Comparison of ENCODE assay signal across 22 mouse cellular contexts in genomic region chr17:67281640-67282170, GRCm38 (mm10).
DNase-seq lines count a peak whose midpoint lies in the region; ATAC-seq and TF ChIP-seq lines count a peak whose summit lies in the region.
"Had no signal": no experiment of that assay in that cellular context is flagged by ENCODE, and none has a peak within 500 bp of the region (broad histone marks: within the 10 kb centered on the region; RNA-seq: fewer than 3 reads in every experiment).

No protein-coding gene starts in this region.

- H3K4me2 ChIP-seq in heart, postnatal 0 days (ENCODE audit: low read depth, low read length), result peak overlapping the region; percentile 15; the same call in 1 of the 2 replicates
- no peak overlapping the region; the same call in 1 of the 2 replicates for H3K4me2 ChIP-seq in midbrain, embryonic 11.5 days
- H3K4me2 ChIP-seq in midbrain, embryonic 14.5 days (ENCODE audit: low read length), result no peak overlapping the region
- H3K4me2 ChIP-seq: embryonic facial prominence, embryonic 13.5 days; forebrain, embryonic 13.5 days; hindbrain, embryonic 12.5 days had no signal

- TF ChIP-seq CTCF in heart, postnatal 0 days (IDR thresholded peaks at IDR 0.05; ENCODE audit: low read depth), result no peak

- 19% methylated on average over 13 of the region's 13 CpGs for WGBS in heart, postnatal 0 days
- WGBS in midbrain, embryonic 11.5 days, result 31% methylated on average over 13 of the region's 13 CpGs
- WGBS in midbrain, embryonic 14.5 days, result 21% methylated on average over 13 of the region's 13 CpGs
- 32% methylated on average over 13 of the region's 13 CpGs for WGBS in embryonic facial prominence, embryonic 10.5 days

- no peak overlapping the region for H3K27ac ChIP-seq in heart, postnatal 0 days (ENCODE audit: low read depth)
- H3K27ac ChIP-seq in midbrain, embryonic 11.5 days (ENCODE audit: low read depth, low read length), result no peak overlapping the region
- no peak overlapping the region for H3K27ac ChIP-seq in midbrain, embryonic 14.5 days (replicated peaks; ENCODE audit: low read depth, low read length)
- no peak overlapping the region for H3K27ac ChIP-seq in embryonic facial prominence, embryonic 10.5 days (replicated peaks)
- H3K27ac ChIP-seq: embryonic facial prominence, embryonic 13.5 days; forebrain, embryonic 13.5 days; gastrocnemius, adult 2 months; hindbrain, embryonic 12.5 days had no signal

- no peak for ATAC-seq in heart, postnatal 0 days (ENCODE audit: insufficient read depth, low read depth)
- ATAC-seq in midbrain, embryonic 11.5 days (ENCODE audit: low FRiP score), result no peak
- ATAC-seq in midbrain, embryonic 14.5 days (ENCODE audit: low FRiP score, low TSS enrichment), result no peak
- ATAC-seq: forebrain, embryonic 13.5 days; forebrain, postnatal 0 days; hindbrain, embryonic 16.5 days; inflammation-experienced regulatory T-cells, adult 6 months had no signal

- intact Hi-C loops in heart, postnatal 25 days (cut with DNase I), result no loop called here

- no peak for TF ChIP-seq EP300 in heart, postnatal 0 days (IDR thresholded peaks at IDR 0.05; ENCODE audit: low read depth)

- H3K36me3 ChIP-seq in heart, postnatal 0 days (replicated peaks; ENCODE audit: control insufficient read depth, insufficient read depth, low read length), result no peaks in the 10 kb centered on the region
- H3K36me3 ChIP-seq in midbrain, embryonic 11.5 days (ENCODE audit: control insufficient read depth, insufficient read depth, low read length), result no peaks in the 10 kb centered on the region
- H3K36me3 ChIP-seq in midbrain, embryonic 14.5 days (ENCODE audit: control insufficient read depth, insufficient read depth, low read length), result no peaks in the 10 kb centered on the region
- H3K36me3 ChIP-seq in embryonic facial prominence, embryonic 10.5 days (replicated peaks), result no peaks in the 10 kb centered on the region
- H3K36me3 ChIP-seq: embryonic facial prominence, embryonic 13.5 days; hindbrain, embryonic 12.5 days had no signal

- H3K9ac ChIP-seq in heart, postnatal 0 days (replicated peaks; ENCODE audit: low read depth, low read length), result no peak overlapping the region
- H3K9ac ChIP-seq in midbrain, embryonic 11.5 days (ENCODE audit: low read length), result no peak overlapping the region
- H3K9ac ChIP-seq in midbrain, embryonic 14.5 days (replicated peaks; ENCODE audit: low read length), result no peak overlapping the region
- H3K9ac ChIP-seq: embryonic facial prominence, embryonic 13.5 days; forebrain, embryonic 13.5 days; forebrain, postnatal 0 days; hindbrain, embryonic 12.5 days had no signal

- H3K4me1 ChIP-seq in heart, postnatal 0 days (ENCODE audit: control insufficient read depth, insufficient read depth), result 0 out of 2 replicates have a peak, but pooled peaks cover 7% of the 10 kb centered on the region
- no peaks in the 10 kb centered on the region; the same call in 1 of the 2 replicates for H3K4me1 ChIP-seq in midbrain, embryonic 11.5 days (ENCODE audit: control insufficient read depth, insufficient read depth, low read length)
- H3K4me1 ChIP-seq in midbrain, embryonic 14.5 days (ENCODE audit: control insufficient read depth, insufficient read depth, low read length), result no peaks in the 10 kb centered on the region
- peaks cover 14% of the 10 kb centered on the region for H3K4me1 ChIP-seq in embryonic facial prominence, embryonic 10.5 days
- H3K4me1 ChIP-seq: forebrain, embryonic 13.5 days; hindbrain, embryonic 12.5 days had no signal

- peak; percentile 91 for DNase-seq in heart, adult 11 months
- DNase-seq in heart, postnatal 25 days (ENCODE audit: low spot score), result no peak
- no peak for DNase-seq in heart, postnatal 0 days (ENCODE audit: low spot score)
- no peak for DNase-seq in heart, postnatal 4 days
- DNase-seq in midbrain, embryonic 11.5 days (ENCODE audit: low spot score, missing footprints), result peak; percentile 91
- DNase-seq in midbrain, embryonic 14.5 days, result no peak
- peak; percentile 27 for DNase-seq in embryonic facial prominence, embryonic 10.5 days (ENCODE audit: low spot score)
- no peak for DNase-seq in left cerebral cortex, adult 11 months (ENCODE audit: low spot score)
- DNase-seq: adrenal gland, postnatal 10 days; cerebellum, adult 11-12 months; cerebellum, adult 9-10 months; cerebellum, postnatal 25 days; forebrain, postnatal 0 days; gastrocnemius, adult 2 months; gastrocnemius, postnatal 25 days; heart, postnatal 36 days; kidney, adult 8-10 months had no signal

- H3K27me3 ChIP-seq in heart, postnatal 0 days (ENCODE audit: control insufficient read depth, insufficient read depth, low read length), result no peaks in the 10 kb centered on the region
- no peaks in the 10 kb centered on the region for H3K27me3 ChIP-seq in midbrain, embryonic 11.5 days (ENCODE audit: control insufficient read depth, insufficient read depth, low read length)
- H3K27me3 ChIP-seq in midbrain, embryonic 14.5 days (ENCODE audit: control insufficient read depth, insufficient read depth, low read length), result no peaks in the 10 kb centered on the region
- no peaks in the 10 kb centered on the region for H3K27me3 ChIP-seq in embryonic facial prominence, embryonic 10.5 days (replicated peaks; ENCODE audit: low read depth, poor library complexity, severe bottlenecking)
- H3K27me3 ChIP-seq: embryonic facial prominence, embryonic 13.5 days; forebrain, embryonic 13.5 days; hindbrain, embryonic 12.5 days had no signal

- no peaks in the 10 kb centered on the region for H3K9me3 ChIP-seq in heart, postnatal 0 days (replicated peaks; ENCODE audit: control insufficient read depth, low read length)
- no peaks in the 10 kb centered on the region for H3K9me3 ChIP-seq in midbrain, embryonic 11.5 days (ENCODE audit: control insufficient read depth, low read length)
- no peaks in the 10 kb centered on the region for H3K9me3 ChIP-seq in midbrain, embryonic 14.5 days (ENCODE audit: control insufficient read depth, low read length)
- H3K9me3 ChIP-seq in embryonic facial prominence, embryonic 10.5 days, result no peaks in the 10 kb centered on the region
- H3K9me3 ChIP-seq: embryonic facial prominence, embryonic 13.5 days; forebrain, embryonic 13.5 days; hindbrain, embryonic 12.5 days had no signal

- H3K4me3 ChIP-seq in heart, postnatal 0 days (ENCODE audit: low read depth, low read length), result no peak overlapping the region
- H3K4me3 ChIP-seq in midbrain, embryonic 11.5 days (ENCODE audit: low read depth, low read length), result no peak overlapping the region
- H3K4me3 ChIP-seq in midbrain, embryonic 14.5 days (replicated peaks; ENCODE audit: low read depth, low read length), result no peak overlapping the region
- no peak overlapping the region for H3K4me3 ChIP-seq in embryonic facial prominence, embryonic 10.5 days
- H3K4me3 ChIP-seq: embryonic facial prominence, embryonic 13.5 days; forebrain, embryonic 13.5 days; gastrocnemius, adult 2 months; hindbrain, embryonic 12.5 days had no signal

Comparison
In these comparisons a context has a peak if more than half of its experiments do, and no peak if none do; other contexts are left out.
1. DNase-seq: peak in heart, adult 11 months (single experiment), midbrain, embryonic 11.5 days (single experiment) and embryonic facial prominence, embryonic 10.5 days (single experiment); none in heart, postnatal 25 days (single experiment), heart, postnatal 0 days (single experiment), heart, postnatal 4 days (single experiment), midbrain, embryonic 14.5 days (single experiment) and left cerebral cortex, adult 11 months (single experiment).